Mouse (Mus musculus) kidney, adult 10 weeks (tissue): ENCODE data around the gene Miga2. TPM values are rescaled to one million over a fixed set of nuclear protein-coding genes. Genes with fewer than 3 reads are reported as not detected.

ENCODE experiments used
- polyA plus RNA-seq: library from polyadenylated mRNA; stranded (reverse); fragments of 350-450 nt; fragmentation: Illumina TruSeq; extraction: RNeasy Lipid Tissue Mini Kit (QIAGEN cat#74804); gene quantifications from one replicate; pipeline ENCODE4 v1.2.3, GENCODE M21; 2014; ENCODE audit warnings: low read depth, low replicate concordance

The Miga2 gene
- polyA plus RNA-seq = 0.81 TPM

DNA sequence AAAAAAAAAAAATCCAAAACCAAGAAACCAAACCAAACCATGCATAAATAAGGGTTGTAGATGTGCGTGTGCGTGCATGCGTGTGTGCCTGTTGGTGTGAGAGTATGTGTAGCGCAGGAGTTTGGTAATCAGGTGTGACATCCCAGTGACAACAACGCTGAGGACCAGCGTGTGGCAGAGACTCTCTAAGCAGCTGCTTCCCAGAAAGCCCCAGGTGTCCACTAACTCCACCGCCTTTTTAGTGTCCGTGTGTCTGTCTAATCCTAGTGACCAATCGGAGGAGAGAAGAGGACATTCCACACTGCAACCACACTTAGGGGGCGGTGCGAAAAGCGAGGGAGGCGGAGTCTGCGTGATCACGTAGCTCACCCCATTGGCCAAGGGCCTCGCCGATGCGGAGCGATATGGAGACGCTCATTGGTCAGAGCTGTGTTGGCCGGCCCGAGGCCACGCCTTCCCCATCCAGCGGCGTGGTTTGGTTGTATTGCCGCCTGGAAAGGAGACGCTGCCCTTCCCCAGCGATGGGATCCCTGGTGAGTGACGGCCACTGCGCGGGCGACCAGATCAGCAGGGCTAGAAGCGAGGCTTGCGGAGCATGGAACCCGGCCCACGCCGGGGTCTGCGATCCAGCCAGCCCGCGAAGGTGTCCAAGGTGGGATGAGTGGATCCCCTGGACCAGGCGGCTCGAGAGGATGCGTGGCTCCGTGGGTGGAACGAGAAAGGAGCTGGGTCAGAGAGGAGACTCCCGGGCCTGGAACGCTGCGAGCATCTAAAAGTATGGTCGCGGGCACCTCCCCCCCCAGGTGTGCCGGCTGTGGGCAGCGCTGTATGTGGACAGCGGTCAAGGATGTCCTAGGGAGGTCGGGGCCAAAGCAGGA lies at the start of gene Miga2:
Gene Miga2, plus strand, starts transcription at position 461 of the 878 bp plus-strand sequence.

DNA sequence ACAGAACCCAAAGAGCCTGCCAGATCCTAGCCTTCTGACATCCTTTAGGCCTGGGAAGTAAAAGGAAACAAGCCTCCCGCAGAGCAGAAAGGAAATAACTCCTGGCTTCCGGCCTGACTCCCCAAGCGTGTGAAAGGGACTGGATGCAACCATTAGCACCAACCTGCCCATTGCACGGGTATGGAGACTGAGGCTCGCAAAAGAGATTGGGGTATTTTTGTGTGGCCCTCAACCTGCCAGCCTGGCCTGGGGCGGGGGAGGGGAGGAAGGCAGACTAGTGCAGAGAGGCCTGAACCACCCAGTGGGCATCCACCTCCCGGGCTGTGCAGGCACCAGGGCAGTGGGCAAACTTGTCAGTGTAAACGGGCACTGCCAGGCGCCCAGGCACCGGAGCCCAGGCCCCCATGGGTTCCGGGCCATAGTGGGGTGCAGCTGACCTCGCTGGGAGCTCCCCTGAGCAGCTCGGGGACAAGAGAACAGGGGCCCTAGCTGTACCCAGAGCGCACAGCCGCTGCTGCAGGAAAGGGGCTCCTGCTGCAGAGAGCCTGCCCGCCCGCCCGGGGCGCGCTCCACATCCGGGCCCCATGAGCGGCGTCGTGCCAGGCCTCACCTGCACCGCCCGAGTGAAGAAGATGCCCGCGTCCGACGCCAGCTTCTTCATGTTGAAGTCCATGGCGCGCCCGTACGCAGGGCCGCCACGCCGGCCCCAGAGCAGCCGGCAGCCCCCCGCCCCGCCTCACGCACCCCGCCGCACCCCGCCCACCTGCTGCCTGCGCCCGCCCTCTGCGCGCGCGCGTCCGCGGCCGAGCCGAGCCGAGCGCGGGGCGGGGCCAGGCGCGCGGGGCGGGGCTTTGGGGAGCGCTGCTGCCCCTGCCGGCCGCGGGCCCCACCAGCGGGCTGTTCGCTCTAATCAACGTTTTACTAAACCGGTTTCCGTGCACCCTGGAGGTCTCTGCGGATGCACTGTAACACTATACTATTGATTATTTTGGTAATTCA lies 5.2 kb upstream of the Miga2 start, which contains the start of gene Sh3glb2:
Gene Sh3glb2, minus strand, starts transcription at position 805 of the 999 bp plus-strand sequence.

GRCm38 (mm10) chr2:30392114-30392576 lies 28.1 kb downstream of the Miga2 start, which contains the start of gene Dolpp1:
TSS of gene Dolpp1 (plus strand) at chr2:30392254.

GRCm38 (mm10) chr2:30415157-30415935 lies 51.3 kb downstream of the Miga2 start, which contains the start of gene Crat:
TSS of gene Crat (minus strand) at chr2:30415813.

GRCm38 (mm10) chr2:30415936-30416648 lies 52.1 kb downstream of the Miga2 start, which contains the start of gene Ptpa:
TSS of gene Ptpa (plus strand) at chr2:30416039.

Other genes with a start within 250 kb of the Miga2 start
- gene Zer1, start 239.6 kb upstream of the Miga2 start, polyA plus RNA-seq = 1.6 TPM
- gene Tbc1d13, start 230.5 kb upstream of the Miga2 start, polyA plus RNA-seq = 30.0 TPM
- not detected for gene Endog, start 192.7 kb upstream of the Miga2 start, polyA plus RNA-seq
- 0.61 TPM for gene Spout1, start 185.8 kb upstream of the Miga2 start, polyA plus RNA-seq
- 1.2 TPM for gene Kyat1, start 158.4 kb upstream of the Miga2 start, polyA plus RNA-seq
- 2.7 TPM for gene Lrrc8a, start 126.5 kb upstream of the Miga2 start, polyA plus RNA-seq
- not detected for gene Gm28035, start 123.7 kb upstream of the Miga2 start, polyA plus RNA-seq
- gene Phyhd1, start 98.0 kb upstream of the Miga2 start, polyA plus RNA-seq = 20.0 TPM
- not detected for gene Gm28038, start 83.2 kb upstream of the Miga2 start, polyA plus RNA-seq
- gene Dolk, start 77.9 kb upstream of the Miga2 start, polyA plus RNA-seq = 8.1 TPM
- gene Nup188, start 77.8 kb upstream of the Miga2 start, polyA plus RNA-seq = 8.9 TPM
- 1.1 TPM for gene Sh3glb2, start 4.9 kb upstream of the Miga2 start, polyA plus RNA-seq
- gene Dolpp1, start 28.0 kb downstream of the Miga2 start, polyA plus RNA-seq = 0.65 TPM
- gene Crat, start 51.6 kb downstream of the Miga2 start, polyA plus RNA-seq = 20.5 TPM
- 2.4 TPM for gene Ptpa, start 51.8 kb downstream of the Miga2 start, polyA plus RNA-seq
- not detected for gene Ier5l, start 110.0 kb downstream of the Miga2 start, polyA plus RNA-seq
- 1.1 TPM for gene Cstad, start 230.8 kb downstream of the Miga2 start, polyA plus RNA-seq